Mouse (Mus musculus) cortical plate, adult 2 months (tissue): ENCODE results near the gene Hibadh. TPM values are rescaled to one million over a fixed set of nuclear protein-coding genes. Genes with fewer than 3 reads are reported as not detected.

Experiments
- H3K27ac ChIP-seq: fragments of 200-500 bp; 2 replicates; pipeline ENCODE4 v1.5.1; 2012; ENCODE audit warnings: low read length, control low read depth, inconsistent platforms; ENCODE audit not compliant: insufficient read depth
- H3K4me1 ChIP-seq: fragments of 200-500 bp; 2 replicates; pipeline ENCODE4 v1.6.1; 2011; ENCODE audit warnings: low read length; ENCODE audit not compliant: control insufficient read depth, insufficient read depth
- H3K4me3 ChIP-seq: fragments of 200-500 bp; 2 replicates; pipeline ENCODE4 v1.5.1; 2011; ENCODE audit warnings: mild to moderate bottlenecking, low read length, control low read depth; ENCODE audit not compliant: insufficient read depth
- CTCF ChIP-seq: fragments of 200-500 bp; IDR thresholded peaks from 2 replicates; pipeline ENCODE4 v1.5.1; 2011; ENCODE audit warnings: mild to moderate bottlenecking, control low read depth, low read length; ENCODE audit not compliant: insufficient read depth; ENCODE audit errors: extremely low read depth
- POLR2A ChIP-seq: fragments of 200-500 bp; IDR thresholded peaks from 2 replicates; pipeline ENCODE4 v1.6.1; 2011; ENCODE audit warnings: mild to moderate bottlenecking, low read length, control low read depth; ENCODE audit not compliant: insufficient read depth; ENCODE audit errors: extremely low read depth
- polyA plus RNA-seq: library from polyadenylated mRNA; depleted of rRNA; stranded (reverse); fragments of >200 nt; gene quantifications from 2 replicates; pipeline ENCODE4 v1.2.3, GENCODE M21; 2012

Hibadh gene
- polyA plus RNA-seq, 1 experiment: 55.8 TPM

GRCm38 (mm10) chr6:52621731-52622480 lies 18.3 kb downstream of the Hibadh start:
- H3K27ac ChIP-seq: no peak overlapping the region
- no peak overlapping the region for H3K4me3 ChIP-seq
- TF ChIP-seq CTCF (no peak), POLR2A (no peak)
- H3K4me1 ChIP-seq: no peaks in the 10 kb centered on the region

GRCm38 (mm10) chr6:52620090-52620489 lies 20.1 kb downstream of the Hibadh start:
- TF ChIP-seq POLR2A: no peak
- TF ChIP-seq CTCF: no peak
- no peak overlapping the region for H3K4me3 ChIP-seq
- no peak overlapping the region for H3K27ac ChIP-seq
- H3K4me1 ChIP-seq: no peaks in the 10 kb centered on the region

- Histone ChIP-seq H3K4me1 (no peaks in the 10 kb centered on the region), H3K27ac (no peak overlapping the region), H3K4me3 (no peak overlapping the region)
- TF ChIP-seq CTCF (no peak), POLR2A (no peak)
Measured at GRCm38 (mm10) chr6:52609626-52610352, 30.4 kb downstream of the Hibadh start.

- TF ChIP-seq POLR2A: no peak
- no peak for TF ChIP-seq CTCF
- no peaks in the 10 kb centered on the region for H3K4me1 ChIP-seq
- no peak overlapping the region for H3K4me3 ChIP-seq
- no peak overlapping the region for H3K27ac ChIP-seq
Measured at GRCm38 (mm10) chr6:52608121-52608520, 32.1 kb downstream of the Hibadh start.

- H3K27ac ChIP-seq: no peak overlapping the region
- H3K4me1 ChIP-seq: no peaks in the 10 kb centered on the region
- TF ChIP-seq POLR2A (no peak), CTCF (no peak)
- no peak overlapping the region for H3K4me3 ChIP-seq
Measured at GRCm38 (mm10) chr6:52606746-52607347, 33.3 kb downstream of the Hibadh start.

GRCm38 (mm10) chr6:52601706-52602642 lies 38.2 kb downstream of the Hibadh start:
- no peak overlapping the region for H3K27ac ChIP-seq
- no peak for TF ChIP-seq POLR2A
- no peak for TF ChIP-seq CTCF
- H3K4me1 ChIP-seq: no peaks in the 10 kb centered on the region
- no peak overlapping the region for H3K4me3 ChIP-seq

- Histone ChIP-seq H3K27ac (no peak overlapping the region), H3K4me1 (no peaks in the 10 kb centered on the region), H3K4me3 (no peak overlapping the region)
- TF ChIP-seq CTCF: peak; percentile 70
- no peak for TF ChIP-seq POLR2A
Measured at GRCm38 (mm10) chr6:52601117-52601516, 39.1 kb downstream of the Hibadh start.

GRCm38 (mm10) chr6:52594752-52595151 lies 45.4 kb downstream of the Hibadh start:
- H3K4me3 ChIP-seq: no peak overlapping the region
- TF ChIP-seq CTCF: no peak
- TF ChIP-seq POLR2A: no peak
- no peaks in the 10 kb centered on the region for H3K4me1 ChIP-seq
- H3K27ac ChIP-seq: no peak overlapping the region

- no peak for TF ChIP-seq CTCF
- no peak for TF ChIP-seq POLR2A
- Histone ChIP-seq H3K4me3 (no peak overlapping the region), H3K4me1 (no peaks in the 10 kb centered on the region), H3K27ac (no peak overlapping the region)
Measured at GRCm38 (mm10) chr6:52586564-52586963, 53.6 kb downstream of the Hibadh start.

GRCm38 (mm10) chr6:52584383-52584782 lies 55.8 kb downstream of the Hibadh start:
- no peak for TF ChIP-seq CTCF
- no peak for TF ChIP-seq POLR2A

More at GRCm38 (mm10) chr6:52584383-52584782, 55.8 kb downstream of the Hibadh start:
- Histone ChIP-seq H3K4me1 (no peaks in the 10 kb centered on the region), H3K27ac (no peak overlapping the region), H3K4me3 (no peak overlapping the region)
